Mouse (Mus musculus): ENCODE data around the gene Scd3.
"Not testable (repeated sequence)": the region's sequence is repeated elsewhere in the genome, so short reads cannot be mapped to it uniquely, and the experiment has no call there.

Gene Scd3

DNA sequence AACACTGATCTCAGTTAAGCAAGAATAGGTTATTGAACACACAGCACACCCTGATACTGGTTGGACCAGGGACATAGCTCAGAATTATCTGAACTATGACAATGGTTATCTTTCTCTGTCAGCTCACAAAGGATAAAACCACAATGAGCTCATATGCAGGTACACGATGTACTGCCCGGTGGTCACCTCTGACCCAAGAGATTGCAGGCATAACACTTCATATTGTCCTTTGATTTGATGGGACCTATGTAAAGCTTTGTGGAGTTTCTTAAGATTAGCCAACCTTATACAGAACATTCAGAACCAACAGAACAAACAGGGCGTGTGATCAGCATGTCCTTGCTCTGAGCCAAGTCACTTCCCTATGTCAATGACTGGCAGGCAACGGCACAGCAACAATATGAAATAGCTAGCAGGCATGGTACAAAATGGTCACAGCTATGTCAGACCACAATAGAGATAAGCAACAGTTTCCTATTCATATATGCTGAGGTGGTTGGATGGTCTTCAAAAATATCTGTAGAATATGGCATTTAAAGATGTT lies 28.6 kb downstream of the Scd3 start:
- no peak for ATAC-seq (ENCODE audit: insufficient number of reproducible peaks, low FRiP score, low TSS enrichment)

DNA sequence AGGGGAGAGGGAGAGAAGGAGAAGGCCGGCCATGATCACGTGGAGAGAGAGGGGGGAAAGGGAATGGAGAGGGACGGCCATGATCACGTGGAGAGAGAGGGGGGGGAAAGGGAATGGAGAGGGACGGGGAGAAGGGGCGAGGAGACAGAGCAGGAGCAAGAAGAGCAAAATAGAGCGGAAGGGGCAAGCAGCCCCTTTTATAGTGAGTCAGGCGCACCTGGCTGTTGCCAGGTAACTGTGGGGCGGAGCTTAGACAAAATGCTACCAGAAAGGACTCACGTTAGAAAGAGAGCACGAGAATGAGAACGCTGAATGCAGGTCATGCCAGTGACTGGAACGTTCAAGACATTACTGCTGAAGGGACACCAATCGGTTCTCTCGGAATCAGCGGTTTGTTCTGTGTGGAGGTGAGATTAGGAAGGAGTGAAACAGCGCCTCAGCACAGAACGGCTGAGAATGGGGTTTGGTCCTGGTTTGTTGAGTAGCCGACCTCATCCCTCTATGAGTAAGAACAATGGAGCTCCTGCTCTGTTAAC lies 34.5 kb downstream of the Scd3 start:
- no peak; the same call in 1 of the 2 replicates for ATAC-seq (ENCODE audit: insufficient number of reproducible peaks, low FRiP score, low TSS enrichment)

DNA sequence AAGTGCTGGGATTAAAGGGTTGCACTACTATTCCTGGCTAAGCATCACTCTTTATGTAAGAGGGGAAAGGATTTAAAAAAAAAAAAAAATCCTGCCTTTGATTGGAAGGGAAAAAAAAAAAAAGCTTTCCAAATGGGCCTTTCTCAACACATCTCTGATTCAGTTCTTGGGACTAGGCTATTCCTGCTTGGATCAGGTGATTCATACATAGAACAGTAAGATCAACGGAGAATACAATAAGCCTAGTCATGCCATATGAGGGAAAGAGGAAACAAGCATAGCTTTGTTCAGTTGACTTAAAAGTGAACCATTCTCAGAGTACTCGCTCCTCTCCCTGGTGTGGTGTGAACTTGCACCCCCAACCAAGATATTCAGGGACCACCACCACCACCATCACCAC lies 35.8 kb downstream of the Scd3 start:
- ATAC-seq (ENCODE audit: insufficient number of reproducible peaks, low FRiP score, low TSS enrichment), result no peak

DNA sequence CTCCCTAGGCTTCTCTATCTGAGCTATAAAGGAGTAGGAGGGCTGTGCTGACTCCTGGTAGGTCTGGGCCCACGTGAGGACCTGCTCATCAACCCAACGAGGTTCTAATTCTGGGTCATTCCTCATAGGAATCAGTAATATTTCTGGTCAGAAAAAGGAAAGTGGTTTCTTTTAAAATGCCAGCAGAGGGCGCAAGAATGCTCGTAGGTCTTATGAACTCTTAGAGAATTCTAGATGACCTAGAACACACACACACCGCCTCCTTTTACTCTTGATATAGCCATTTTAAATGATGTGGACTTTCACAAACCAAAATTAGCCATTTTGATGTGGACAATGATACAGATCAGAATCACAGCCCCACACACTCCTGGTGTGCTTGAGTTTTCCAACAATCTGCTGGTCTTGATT lies 42.7 kb downstream of the Scd3 start:
- no peak for ATAC-seq (ENCODE audit: insufficient number of reproducible peaks, low FRiP score, low TSS enrichment)

DNA sequence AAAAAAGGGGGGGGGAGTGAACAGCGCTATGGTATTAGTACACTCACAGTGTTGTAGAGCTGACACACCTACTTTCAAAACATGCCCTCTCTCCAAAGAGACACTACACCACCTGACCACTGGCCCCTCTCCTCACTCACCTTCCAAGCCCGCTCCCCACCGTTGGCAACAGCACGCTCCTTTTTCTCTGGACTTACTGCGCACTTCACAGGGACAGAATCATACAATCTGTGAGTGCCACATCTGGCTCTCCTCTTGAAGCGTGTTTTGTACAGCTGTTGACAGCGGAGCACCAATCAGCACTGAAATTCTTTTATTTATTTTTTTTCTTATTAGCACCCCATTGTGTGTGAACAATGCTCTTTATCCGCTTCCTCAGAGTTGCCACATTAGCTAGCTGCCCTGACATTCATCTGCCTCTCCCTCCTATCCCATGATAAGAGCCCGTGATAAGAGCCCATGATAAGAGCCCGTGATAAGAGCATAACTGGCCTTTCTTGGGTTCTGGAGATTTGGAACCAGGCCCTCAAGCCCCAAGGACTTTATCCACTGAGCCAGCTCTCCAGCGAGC lies 43.4 kb downstream of the Scd3 start:
- no peak for ATAC-seq (ENCODE audit: insufficient number of reproducible peaks, low FRiP score, low TSS enrichment)

DNA sequence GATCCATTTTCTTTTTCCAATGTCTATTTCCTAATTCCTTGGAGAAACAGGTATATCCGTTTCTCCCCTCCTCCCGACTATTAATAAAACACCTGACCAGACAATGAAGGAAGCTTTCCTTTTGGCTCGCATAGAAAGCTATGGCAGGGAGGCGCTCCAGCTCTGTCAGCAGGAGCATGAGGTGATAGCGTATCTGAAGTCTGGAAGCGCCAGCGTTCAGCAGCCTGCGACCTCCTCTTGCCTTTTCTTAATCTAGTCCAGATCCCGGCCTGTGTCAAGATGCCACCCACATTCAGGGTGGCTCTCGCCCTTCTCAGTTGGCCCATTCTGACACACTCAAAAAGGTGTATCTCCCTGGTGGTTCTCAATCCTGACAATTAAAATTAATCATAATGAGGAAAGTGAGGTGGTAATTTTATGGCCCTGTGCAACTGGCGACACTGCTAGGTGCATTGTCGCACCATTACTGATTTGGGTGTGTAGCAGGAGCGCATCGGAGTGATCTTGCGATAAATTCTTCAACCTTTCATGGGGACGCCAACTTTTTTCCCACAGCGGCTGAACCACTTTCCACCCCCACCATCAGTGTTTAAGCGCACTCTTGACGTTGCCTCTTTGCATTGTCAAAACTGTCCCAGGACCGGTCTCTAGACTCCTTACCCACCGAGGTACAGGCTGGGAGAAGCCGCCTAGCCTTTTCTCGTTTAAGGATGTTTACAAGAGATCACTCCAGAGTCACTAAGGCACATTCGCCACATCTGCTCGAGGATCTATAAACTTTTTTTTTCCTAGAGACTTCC lies 44.4 kb downstream of the Scd3 start:
- no peak for ATAC-seq (ENCODE audit: insufficient number of reproducible peaks, low FRiP score, low TSS enrichment)

DNA sequence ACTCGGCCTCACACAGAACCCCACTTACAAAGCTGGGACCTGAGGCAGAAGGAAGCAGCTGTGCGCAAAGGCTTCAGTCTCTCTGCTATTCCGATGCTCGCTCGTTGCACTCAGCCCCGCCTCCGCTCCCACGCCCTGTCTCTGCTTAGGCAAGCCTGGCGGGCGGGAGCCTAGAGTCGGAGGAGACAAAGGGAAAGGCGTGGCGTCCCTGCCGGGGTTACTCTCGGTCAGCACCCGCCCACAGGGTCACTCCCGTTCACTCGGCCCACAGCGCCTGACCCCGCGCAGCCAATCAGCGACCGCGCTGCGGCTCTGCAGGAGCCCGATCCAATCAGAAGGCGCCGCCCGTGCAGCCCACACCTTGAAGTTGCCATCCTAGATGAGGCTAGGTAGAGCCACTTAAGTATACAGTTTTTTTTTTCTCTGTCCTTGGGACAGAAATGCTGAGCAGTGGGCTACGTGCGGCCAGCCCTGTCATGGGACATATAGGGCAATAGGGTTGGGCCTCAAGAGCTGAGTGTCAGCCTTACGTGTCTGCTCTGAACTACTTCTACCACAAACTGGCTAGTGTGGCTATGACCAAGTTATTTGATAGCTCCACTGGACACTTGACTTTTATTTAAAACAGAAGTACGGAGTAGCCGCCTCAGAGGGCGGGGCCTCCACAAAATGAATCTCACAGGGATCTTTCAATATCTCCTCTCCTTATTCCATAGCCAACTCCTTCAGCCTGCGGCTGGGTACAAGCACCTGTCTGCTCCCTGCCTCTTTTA lies 45.2 kb downstream of the Scd3 start:
- peak; percentile 96 for ATAC-seq (ENCODE audit: insufficient number of reproducible peaks, low FRiP score, low TSS enrichment)

DNA sequence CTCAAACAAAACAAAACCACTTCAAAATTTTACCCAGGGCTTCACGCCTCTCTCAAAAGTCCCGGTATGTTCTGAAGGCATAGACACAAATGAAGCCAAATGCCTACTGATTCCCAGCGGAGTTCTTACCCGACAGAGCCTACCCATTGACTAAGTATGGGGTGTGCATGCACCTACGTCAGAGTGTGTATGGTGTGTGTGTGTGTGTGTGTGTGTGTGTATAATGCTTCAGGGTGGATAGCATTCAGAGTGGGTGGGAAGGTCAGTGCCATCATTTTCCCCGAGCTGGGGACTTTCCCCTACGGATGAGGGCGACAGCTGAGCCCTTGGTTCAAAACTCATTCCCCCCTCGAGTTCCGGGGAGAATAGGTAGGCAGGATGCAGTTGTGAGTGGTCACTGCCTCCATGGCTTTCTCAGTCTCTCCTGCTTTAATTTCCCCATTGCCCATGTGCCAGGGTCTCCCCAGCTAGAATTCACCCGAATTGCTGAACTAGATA lies 45.8 kb downstream of the Scd3 start:
- no peak for ATAC-seq (ENCODE audit: insufficient number of reproducible peaks, low FRiP score, low TSS enrichment)

DNA sequence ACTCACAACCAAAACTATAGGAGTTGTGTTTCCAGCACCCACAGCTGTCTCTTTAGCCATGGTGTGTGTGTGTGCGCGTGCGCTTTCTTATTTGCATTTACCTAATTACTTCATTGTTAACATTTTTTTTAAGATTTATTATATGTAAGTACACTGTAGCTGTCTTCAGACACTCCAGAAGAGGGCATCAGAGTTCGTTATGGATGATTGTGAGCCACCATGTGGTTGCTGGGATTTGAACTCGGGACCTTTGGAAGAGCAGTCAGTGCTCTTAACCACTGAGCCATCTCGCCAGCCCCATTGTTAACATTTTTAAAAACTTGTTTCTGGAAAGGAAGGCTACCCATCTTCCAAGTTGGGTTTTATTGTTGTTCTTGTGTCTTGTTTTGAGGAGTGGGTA lies 48.1 kb downstream of the Scd3 start:
- ATAC-seq (ENCODE audit: insufficient number of reproducible peaks, low FRiP score, low TSS enrichment), result not testable (repeated sequence)

DNA sequence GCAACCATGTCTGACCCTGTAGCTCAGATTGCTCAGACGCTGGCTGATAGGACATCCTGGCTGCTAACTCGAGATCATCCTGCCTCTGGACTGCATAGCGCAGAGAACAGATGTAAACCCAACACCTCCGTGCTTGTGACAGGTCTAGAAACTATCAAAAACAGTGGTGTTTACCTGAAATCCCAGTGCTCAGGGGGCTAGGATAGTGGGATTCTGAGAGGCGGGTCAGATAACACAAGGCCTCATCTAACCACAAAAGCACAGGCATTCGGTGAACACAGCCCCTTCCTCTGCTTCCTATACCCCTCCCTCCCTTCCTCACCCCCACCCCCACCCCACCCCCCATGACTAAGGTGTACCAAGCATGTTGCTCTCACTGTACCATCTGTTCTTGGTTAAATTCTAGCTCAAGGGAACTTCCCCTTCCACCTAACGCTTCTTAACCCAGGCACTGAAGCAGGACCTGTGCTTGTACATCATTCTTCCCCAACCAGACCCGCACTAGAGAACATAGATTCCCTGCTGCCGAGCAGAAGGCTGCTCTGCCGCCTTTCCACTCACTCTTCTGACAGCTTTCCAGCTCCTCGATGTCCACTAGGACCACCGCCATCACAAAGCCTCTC lies 49.0 kb downstream of the Scd3 start:
- ATAC-seq (ENCODE audit: insufficient number of reproducible peaks, low FRiP score, low TSS enrichment), result no peak

DNA sequence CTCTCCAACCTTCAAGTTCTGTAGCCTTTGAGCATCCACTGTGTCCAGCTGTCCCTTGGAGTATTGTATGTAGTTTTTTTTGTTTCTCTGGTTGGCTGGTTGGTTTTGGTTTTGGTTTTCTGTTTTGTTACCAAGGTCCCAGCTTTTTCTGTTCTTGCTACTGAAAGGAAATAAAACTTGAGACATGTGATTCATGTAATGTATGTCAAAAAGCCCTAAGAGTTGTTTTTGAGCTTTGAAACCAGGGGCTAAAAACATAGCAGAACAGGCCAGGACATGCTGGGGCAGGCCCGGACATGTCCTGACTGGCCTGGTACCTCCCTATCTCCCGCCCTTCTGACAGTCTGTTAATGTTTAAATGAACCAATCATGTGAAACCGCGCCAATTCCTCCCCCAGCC lies 51.0 kb downstream of the Scd3 start:
- ATAC-seq (ENCODE audit: insufficient number of reproducible peaks, low FRiP score, low TSS enrichment), result not testable (repeated sequence)

DNA sequence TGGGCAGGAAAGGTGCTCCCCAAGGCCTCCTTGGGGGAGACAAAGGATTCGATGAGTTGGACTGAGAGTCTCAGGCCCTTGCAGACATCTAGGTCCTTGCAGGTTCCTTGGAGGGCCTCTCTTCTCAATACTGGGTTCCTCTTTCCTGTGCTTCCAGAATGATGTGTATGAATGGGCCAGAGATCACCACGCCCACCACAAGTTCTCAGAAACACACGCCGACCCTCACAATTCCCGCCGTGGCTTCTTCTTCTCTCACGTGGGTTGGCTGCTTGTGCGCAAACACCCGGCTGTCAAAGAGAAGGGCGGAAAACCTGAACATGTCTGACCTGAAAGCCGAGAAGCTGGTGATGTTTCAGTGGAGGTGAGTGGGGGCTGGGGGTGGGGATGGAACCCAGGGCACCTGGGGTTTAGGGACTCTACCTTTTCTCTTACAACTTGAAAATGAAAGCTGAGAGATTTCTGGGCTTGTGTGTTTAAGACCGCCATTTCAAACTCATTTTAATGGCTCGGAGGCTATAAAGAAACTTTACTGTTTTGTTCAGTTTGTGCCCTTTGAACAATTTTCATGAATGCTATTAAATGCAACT lies 54.4 kb downstream of the Scd3 start:
- no peak for ATAC-seq (ENCODE audit: insufficient number of reproducible peaks, low FRiP score, low TSS enrichment)

DNA sequence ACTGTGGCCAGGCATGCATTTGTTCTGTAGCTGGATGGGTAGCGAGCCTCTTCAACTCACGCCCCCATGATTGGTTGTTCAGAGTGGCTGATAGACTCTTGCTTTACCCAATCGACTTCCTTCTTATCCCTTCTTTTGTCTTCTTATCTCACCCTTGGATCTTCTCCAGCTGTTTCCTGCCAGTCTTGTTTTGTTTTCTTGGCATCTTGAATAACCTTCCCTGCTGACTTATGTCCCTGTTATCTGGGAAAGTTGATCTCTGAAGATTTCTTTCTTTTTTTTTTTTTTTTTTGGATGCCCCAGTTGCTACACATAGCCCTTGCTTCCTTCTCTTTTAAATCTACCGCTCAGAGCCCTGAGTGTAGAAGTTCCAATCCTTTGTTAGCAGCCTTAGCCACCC lies 56.4 kb downstream of the Scd3 start:
- ATAC-seq (ENCODE audit: insufficient number of reproducible peaks, low FRiP score, low TSS enrichment), result no peak

DNA sequence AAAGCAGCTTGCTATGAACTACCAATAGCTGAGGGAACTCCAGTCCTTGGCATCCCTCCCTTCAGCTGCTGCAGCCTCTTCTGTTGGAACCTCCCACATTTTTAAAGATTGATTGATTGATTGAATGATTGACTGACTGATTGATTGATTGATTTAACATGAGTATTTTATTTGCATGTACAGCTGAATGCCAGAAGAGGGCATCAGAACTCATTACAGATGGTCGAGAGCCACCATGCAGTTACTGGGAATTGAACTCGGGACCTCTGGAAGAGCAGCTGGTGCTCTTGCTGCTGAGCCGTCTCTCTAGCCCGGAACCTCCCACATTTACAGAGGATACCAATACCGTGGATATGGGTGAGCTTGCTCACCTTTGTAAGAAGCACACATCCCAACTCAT lies 57.4 kb downstream of the Scd3 start:
- ATAC-seq (ENCODE audit: insufficient number of reproducible peaks, low FRiP score, low TSS enrichment), result no peak

DNA sequence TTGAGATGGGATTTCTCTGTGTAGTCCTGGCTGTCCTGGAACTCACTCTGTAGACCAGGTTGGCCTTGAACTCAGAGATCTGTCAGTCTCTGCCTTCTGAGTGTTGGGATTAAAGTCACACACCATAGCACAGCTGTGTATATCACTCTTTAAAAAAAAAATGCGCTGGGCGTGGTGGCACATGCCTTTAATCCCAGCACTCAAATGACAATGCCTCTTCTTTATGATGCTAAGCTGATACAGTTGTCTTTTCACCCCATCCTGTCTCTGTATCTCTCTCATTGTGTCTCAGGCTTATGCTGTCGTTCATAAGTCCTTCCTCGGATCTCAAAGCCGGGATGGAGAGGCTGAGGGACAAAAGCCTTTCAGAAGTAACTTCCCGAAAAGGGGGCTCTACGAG lies 58.7 kb downstream of the Scd3 start:
- no peak for ATAC-seq (ENCODE audit: insufficient number of reproducible peaks, low FRiP score, low TSS enrichment)

DNA sequence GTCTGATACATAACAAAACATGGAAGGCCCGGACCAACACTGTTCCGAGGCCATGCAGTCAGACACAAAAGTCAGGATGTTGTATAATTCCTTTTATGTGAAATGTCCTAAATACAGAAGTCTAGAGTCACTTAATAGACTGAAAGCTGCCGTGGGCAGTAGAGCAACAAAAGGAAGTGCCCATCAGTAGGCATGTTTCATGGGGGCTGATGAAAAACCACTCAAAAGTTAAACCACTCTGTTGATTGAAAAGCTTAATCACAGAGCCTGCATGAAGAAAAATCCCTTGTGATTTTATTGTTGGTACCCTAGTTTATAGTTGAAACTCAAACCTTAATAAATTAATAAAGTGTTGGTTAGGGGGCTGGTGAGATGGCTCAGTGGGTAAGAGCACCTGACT lies 60.5 kb downstream of the Scd3 start:
- no peak for ATAC-seq (ENCODE audit: insufficient number of reproducible peaks, low FRiP score, low TSS enrichment)

DNA sequence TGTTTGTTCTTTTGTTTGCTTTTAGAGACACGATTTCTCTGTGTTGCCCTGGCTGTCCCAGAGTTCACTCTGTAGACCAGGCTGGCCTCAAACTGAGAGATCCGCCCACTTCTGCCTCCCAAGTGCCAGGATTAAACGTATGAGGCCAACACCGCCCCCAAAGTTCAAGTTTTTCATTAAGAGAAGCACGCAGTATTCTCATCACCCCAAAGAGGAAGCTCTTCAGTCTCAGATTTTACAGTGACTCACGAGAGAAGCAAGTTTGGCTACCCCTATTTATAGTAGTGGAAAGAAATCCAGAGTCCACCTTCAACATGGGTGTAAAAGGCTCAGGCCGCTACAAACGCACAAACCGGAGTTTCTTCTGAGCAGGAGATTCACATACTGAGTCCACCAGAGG lies 61.2 kb downstream of the Scd3 start:
- ATAC-seq (ENCODE audit: insufficient number of reproducible peaks, low FRiP score, low TSS enrichment), result no peak

DNA sequence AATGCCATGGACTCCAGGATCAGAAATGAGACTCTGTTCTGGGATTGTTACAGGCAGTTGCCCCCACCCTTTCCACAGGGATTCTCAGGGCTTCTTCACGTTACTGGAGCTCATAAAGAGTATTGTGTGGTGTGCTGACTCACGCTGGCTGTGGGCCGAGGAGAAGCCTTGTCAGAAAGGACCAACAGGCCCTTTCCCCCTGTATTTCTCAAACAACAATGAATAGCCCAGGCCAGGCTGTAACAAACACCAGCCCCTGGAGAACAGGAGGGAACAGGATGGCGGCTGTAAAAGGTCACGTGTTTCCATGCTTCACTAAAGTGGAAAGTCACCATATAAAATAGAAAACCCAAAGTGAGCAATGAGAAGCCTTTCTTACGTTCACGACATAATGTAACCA lies 62.2 kb downstream of the Scd3 start:
- ATAC-seq (ENCODE audit: insufficient number of reproducible peaks, low FRiP score, low TSS enrichment), result no peak

DNA sequence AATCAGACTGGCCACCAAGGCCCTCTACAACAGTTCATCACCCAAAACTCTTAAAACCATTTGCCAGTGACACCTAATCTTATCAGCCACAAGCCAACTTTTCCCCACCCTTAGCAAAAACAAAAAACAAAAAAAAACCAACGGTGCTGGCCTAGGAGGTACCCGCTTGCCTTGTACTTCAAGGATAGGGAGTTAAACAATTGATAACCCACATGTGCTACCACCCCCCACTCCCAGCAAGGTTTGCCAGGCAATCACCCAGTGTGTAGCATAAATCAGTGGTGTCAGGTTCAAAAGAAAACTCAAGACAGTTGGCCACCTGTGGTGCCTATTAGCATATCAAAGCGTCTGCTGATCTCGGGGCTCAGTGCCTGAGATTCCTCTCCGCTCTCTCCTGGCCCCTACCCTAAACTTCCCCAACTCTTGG lies 62.9 kb downstream of the Scd3 start:
- ATAC-seq (ENCODE audit: insufficient number of reproducible peaks, low FRiP score, low TSS enrichment), result no peak

DNA sequence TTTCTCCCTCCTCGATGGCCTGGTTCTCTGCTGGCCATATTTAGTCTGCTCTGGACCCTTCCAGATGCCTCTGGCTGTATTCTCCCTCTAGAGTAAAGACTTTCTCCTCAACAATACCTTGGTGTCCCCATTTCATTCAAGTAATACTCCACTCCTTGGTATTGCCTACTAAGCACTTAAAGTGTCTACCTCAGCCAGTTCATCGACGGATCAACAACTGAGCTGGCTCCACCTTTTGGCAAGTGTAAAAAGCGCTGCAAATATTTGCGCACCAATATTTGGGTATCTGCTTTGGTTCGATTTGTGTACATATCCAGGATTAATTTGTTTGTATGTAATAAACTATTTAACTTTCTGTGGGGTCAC lies 63.4 kb downstream of the Scd3 start:
- ATAC-seq (ENCODE audit: insufficient number of reproducible peaks, low FRiP score, low TSS enrichment), result no peak

Measured in cerebellum, adult (tissue).